Mouse (Mus musculus): ENCODE results near the gene Cxcl9. TPM values are rescaled to one million over a fixed set of nuclear protein-coding genes. Genes with fewer than 3 reads are reported as not detected.

Cxcl9 gene
- polyA plus RNA-seq, 1 experiment: 41.8 TPM

GRCm38 (mm10) chr5:92318119-92318518 is 9.8 kb downstream of the Cxcl9 start:
- TF ChIP-seq POLR2A (IDR thresholded peaks at IDR 0.05; ENCODE audit: control insufficient read depth, extremely low read depth, insufficient read depth, low read length, poor library complexity) (no peak), CTCF (IDR thresholded peaks at IDR 0.05; ENCODE audit: borderline replicate concordance, control insufficient read depth, extremely low read depth, insufficient read depth, low read length, poor library complexity) (no peak)
- H3K27me3 ChIP-seq (ENCODE audit: control insufficient read depth, insufficient read depth, low read length): no peaks in the 10 kb centered on the region
- H3K36me3 ChIP-seq (ENCODE audit: control insufficient read depth, insufficient read depth, low read length): no peaks in the 10 kb centered on the region
- no peak overlapping the region for H3K27ac ChIP-seq (ENCODE audit: control insufficient read depth, insufficient read depth, low read length)
- 76% methylated on average over 7 of the region's 7 CpGs for WGBS
- no peak for DNase-seq
- no peak overlapping the region for H3K4me3 ChIP-seq (ENCODE audit: control insufficient read depth, insufficient read depth, low read length)
- no peaks in the 10 kb centered on the region for H3K4me1 ChIP-seq (replicated peaks; ENCODE audit: control insufficient read depth, insufficient read depth, low read length)

GRCm38 (mm10) chr5:92313776-92314175 is 14.1 kb downstream of the Cxcl9 start:
- 62% methylated on average over 7 of the region's 7 CpGs for WGBS
- peaks cover 5% of the 10 kb centered on the region for H3K4me1 ChIP-seq (replicated peaks; ENCODE audit: control insufficient read depth, insufficient read depth, low read length)
- H3K4me3 ChIP-seq (ENCODE audit: control insufficient read depth, insufficient read depth, low read length): no peak overlapping the region
- no peak overlapping the region for H3K27ac ChIP-seq (ENCODE audit: control insufficient read depth, insufficient read depth, low read length)
- DNase-seq: no peak
- TF ChIP-seq CTCF (IDR thresholded peaks at IDR 0.05; ENCODE audit: borderline replicate concordance, control insufficient read depth, extremely low read depth, insufficient read depth, low read length, poor library complexity): no peak
- TF ChIP-seq POLR2A (IDR thresholded peaks at IDR 0.05; ENCODE audit: control insufficient read depth, extremely low read depth, insufficient read depth, low read length, poor library complexity): no peak
- H3K27me3 ChIP-seq (ENCODE audit: control insufficient read depth, insufficient read depth, low read length): no peaks in the 10 kb centered on the region
- H3K36me3 ChIP-seq (ENCODE audit: control insufficient read depth, insufficient read depth, low read length): no peaks in the 10 kb centered on the region

- Histone ChIP-seq H3K4me1 (replicated peaks; ENCODE audit: control insufficient read depth, insufficient read depth, low read length) (peaks cover 6% of the 10 kb centered on the region), H3K36me3 (ENCODE audit: control insufficient read depth, insufficient read depth, low read length) (no peaks in the 10 kb centered on the region), H3K27ac (ENCODE audit: control insufficient read depth, insufficient read depth, low read length) (no peak overlapping the region), H3K27me3 (ENCODE audit: control insufficient read depth, insufficient read depth, low read length) (no peaks in the 10 kb centered on the region), H3K4me3 (ENCODE audit: control insufficient read depth, insufficient read depth, low read length) (no peak overlapping the region)
- 15% methylated on average over 13 of the region's 13 CpGs for WGBS
- TF ChIP-seq POLR2A (IDR thresholded peaks at IDR 0.05; ENCODE audit: control insufficient read depth, extremely low read depth, insufficient read depth, low read length, poor library complexity) (no peak), CTCF (IDR thresholded peaks at IDR 0.05; ENCODE audit: borderline replicate concordance, control insufficient read depth, extremely low read depth, insufficient read depth, low read length, poor library complexity) (no peak)
- DNase-seq: peak; percentile 81
These were observed 15.7 kb downstream of the Cxcl9 start for GRCm38 (mm10) chr5:92312046-92312715.

GRCm38 (mm10) chr5:92309681-92310511 is 18.0 kb downstream of the Cxcl9 start, which contains the start of gene Sdad1:
Gene Sdad1 (minus strand): TSS chr5:92310479.
- DNase-seq: peak; percentile 93
- Histone ChIP-seq H3K27me3 (ENCODE audit: control insufficient read depth, insufficient read depth, low read length) (no peaks in the 10 kb centered on the region), H3K36me3 (ENCODE audit: control insufficient read depth, insufficient read depth, low read length) (peaks cover 3% of the 10 kb centered on the region), H3K4me3 (ENCODE audit: control insufficient read depth, insufficient read depth, low read length) (peak within 1 kb of the TSS; percentile 91), H3K27ac (ENCODE audit: control insufficient read depth, insufficient read depth, low read length) (no peak within 1 kb of the TSS), H3K4me1 (replicated peaks; ENCODE audit: control insufficient read depth, insufficient read depth, low read length) (peaks cover 6% of the 10 kb centered on the region)
- TF ChIP-seq POLR2A (IDR thresholded peaks at IDR 0.05; ENCODE audit: control insufficient read depth, extremely low read depth, insufficient read depth, low read length, poor library complexity) (0 out of 2 replicates have a peak, but pooled peaks have one; percentile 15), CTCF (IDR thresholded peaks at IDR 0.05; ENCODE audit: borderline replicate concordance, control insufficient read depth, extremely low read depth, insufficient read depth, low read length, poor library complexity) (peak; percentile 21; the same call in 1 of the 2 replicates)
- WGBS: 4% methylated on average over 41 of the region's 41 CpGs

- no peak for DNase-seq
- WGBS: 97% methylated on average over 3 of the region's 3 CpGs
- TF ChIP-seq CTCF (IDR thresholded peaks at IDR 0.05; ENCODE audit: borderline replicate concordance, control insufficient read depth, extremely low read depth, insufficient read depth, low read length, poor library complexity) (no peak), POLR2A (IDR thresholded peaks at IDR 0.05; ENCODE audit: control insufficient read depth, extremely low read depth, insufficient read depth, low read length, poor library complexity) (no peak)
- Histone ChIP-seq H3K27me3 (ENCODE audit: control insufficient read depth, insufficient read depth, low read length) (no peaks in the 10 kb centered on the region), H3K36me3 (ENCODE audit: control insufficient read depth, insufficient read depth, low read length) (peaks cover 44% of the 10 kb centered on the region), H3K4me1 (replicated peaks; ENCODE audit: control insufficient read depth, insufficient read depth, low read length) (peaks cover 4% of the 10 kb centered on the region), H3K4me3 (ENCODE audit: control insufficient read depth, insufficient read depth, low read length) (no peak overlapping the region), H3K27ac (ENCODE audit: control insufficient read depth, insufficient read depth, low read length) (no peak overlapping the region)
These were observed 23.6 kb downstream of the Cxcl9 start for GRCm38 (mm10) chr5:92304291-92304690.

- Histone ChIP-seq H3K36me3 (ENCODE audit: control insufficient read depth, insufficient read depth, low read length) (peaks cover 48% of the 10 kb centered on the region), H3K27ac (ENCODE audit: control insufficient read depth, insufficient read depth, low read length) (no peak overlapping the region), H3K4me3 (ENCODE audit: control insufficient read depth, insufficient read depth, low read length) (no peak overlapping the region), H3K27me3 (ENCODE audit: control insufficient read depth, insufficient read depth, low read length) (no peaks in the 10 kb centered on the region), H3K4me1 (replicated peaks; ENCODE audit: control insufficient read depth, insufficient read depth, low read length) (no peaks in the 10 kb centered on the region)
- no peak for DNase-seq
- 95% methylated on average over 13 of the region's 13 CpGs for WGBS
- TF ChIP-seq POLR2A (IDR thresholded peaks at IDR 0.05; ENCODE audit: control insufficient read depth, extremely low read depth, insufficient read depth, low read length, poor library complexity) (no peak), CTCF (IDR thresholded peaks at IDR 0.05; ENCODE audit: borderline replicate concordance, control insufficient read depth, extremely low read depth, insufficient read depth, low read length, poor library complexity) (no peak)
These were observed 25.6 kb downstream of the Cxcl9 start for GRCm38 (mm10) chr5:92302149-92302840.
